Mouse (Mus musculus): ENCODE results near the gene Pnmt. TPM values are rescaled to one million over a fixed set of nuclear protein-coding genes. Genes with fewer than 3 reads are reported as not detected.

Gene Pnmt
- polyA plus RNA-seq, 1 experiment from 2014 or later = not detected

- peaks cover 31% of the 10 kb centered on the region for H3K4me1 ChIP-seq
- 83% methylated on average over 10 of the region's 10 CpGs for WGBS
- no peak overlapping the region for H3K4me3 ChIP-seq
These were observed 20.0 kb upstream of the Pnmt start for GRCm38 (mm10) chr11:98366290-98366689.

GRCm38 (mm10) chr11:98367171-98367862, 18.9 kb upstream of the Pnmt start:
- 90% methylated on average over 10 of the region's 10 CpGs for WGBS
- Histone ChIP-seq H3K27ac (no peak overlapping the region), H3K4me1 (peaks cover 32% of the 10 kb centered on the region), H3K4me3 (no peak overlapping the region), H3K9me3 (no peaks in the 10 kb centered on the region), H3K36me3 (replicated peaks) (no peaks in the 10 kb centered on the region; the same call in 1 of the 2 replicates), H3K27me3 (ENCODE audit: poor library complexity, severe bottlenecking) (no peaks in the 10 kb centered on the region)
- no peak for DNase-seq (ENCODE audit: extremely low spot score, low spot score)

More at GRCm38 (mm10) chr11:98366290-98366689, 20.0 kb upstream of the Pnmt start:
- H3K9me3 ChIP-seq = no peaks in the 10 kb centered on the region
- H3K27me3 ChIP-seq (ENCODE audit: poor library complexity, severe bottlenecking) = no peaks in the 10 kb centered on the region
- DNase-seq (ENCODE audit: extremely low spot score, low spot score) = no peak
- H3K27ac ChIP-seq = no peak overlapping the region
- no peaks in the 10 kb centered on the region; the same call in 1 of the 2 replicates for H3K36me3 ChIP-seq (replicated peaks)

- 90% methylated on average over 7 of the region's 7 CpGs for WGBS
- peaks cover 3% of the 10 kb centered on the region; the same call in 1 of the 2 replicates for H3K36me3 ChIP-seq (replicated peaks)
- DNase-seq (ENCODE audit: extremely low spot score, low spot score) = no peak
- H3K4me3 ChIP-seq = no peak overlapping the region
- peaks cover 36% of the 10 kb centered on the region for H3K4me1 ChIP-seq
- H3K9me3 ChIP-seq = no peaks in the 10 kb centered on the region
- H3K27ac ChIP-seq = no peak overlapping the region
- no peaks in the 10 kb centered on the region for H3K27me3 ChIP-seq (ENCODE audit: poor library complexity, severe bottlenecking)
These were observed 18.4 kb upstream of the Pnmt start for GRCm38 (mm10) chr11:98367863-98368186.

- H3K27ac ChIP-seq = no peak overlapping the region
- H3K4me3 ChIP-seq = no peak overlapping the region
- H3K27me3 ChIP-seq (ENCODE audit: poor library complexity, severe bottlenecking) = no peaks in the 10 kb centered on the region
- no peaks in the 10 kb centered on the region for H3K9me3 ChIP-seq
- WGBS = 80% methylated on average over 6 of the region's 6 CpGs
- H3K4me1 ChIP-seq = peaks cover 32% of the 10 kb centered on the region
- H3K36me3 ChIP-seq (replicated peaks) = peaks cover 11% of the 10 kb centered on the region
- DNase-seq (ENCODE audit: extremely low spot score, low spot score) = no peak
These were observed 16.9 kb upstream of the Pnmt start for GRCm38 (mm10) chr11:98369337-98369736.

GRCm38 (mm10) chr11:98370588-98370987, 15.7 kb upstream of the Pnmt start:
- Histone ChIP-seq H3K4me3 (no peak overlapping the region), H3K27ac (peak overlapping the region; percentile 87), H3K4me1 (peaks cover 32% of the 10 kb centered on the region), H3K9me3 (no peaks in the 10 kb centered on the region), H3K27me3 (ENCODE audit: poor library complexity, severe bottlenecking) (no peaks in the 10 kb centered on the region), H3K36me3 (replicated peaks) (peaks cover 24% of the 10 kb centered on the region)
- no peak for DNase-seq (ENCODE audit: extremely low spot score, low spot score)
- WGBS = 71% methylated on average over 2 of the region's 2 CpGs

GRCm38 (mm10) chr11:98371556-98372240, 14.6 kb upstream of the Pnmt start:
- H3K4me3 ChIP-seq = peak overlapping the region; percentile 39
- WGBS = 26% methylated on average over 10 of the region's 10 CpGs
- H3K36me3 ChIP-seq (replicated peaks) = peaks cover 35% of the 10 kb centered on the region
- DNase-seq (ENCODE audit: extremely low spot score, low spot score) = peak; percentile 69
- H3K9me3 ChIP-seq = no peaks in the 10 kb centered on the region
- H3K27me3 ChIP-seq (ENCODE audit: poor library complexity, severe bottlenecking) = no peaks in the 10 kb centered on the region
- peak overlapping the region; percentile 87 for H3K27ac ChIP-seq
- peaks cover 32% of the 10 kb centered on the region for H3K4me1 ChIP-seq

GRCm38 (mm10) chr11:98372406-98372805, 13.8 kb upstream of the Pnmt start:
- Histone ChIP-seq H3K4me3 (peak overlapping the region; percentile 39), H3K4me1 (peaks cover 32% of the 10 kb centered on the region), H3K9me3 (no peaks in the 10 kb centered on the region), H3K27me3 (ENCODE audit: poor library complexity, severe bottlenecking) (no peaks in the 10 kb centered on the region), H3K27ac (peak overlapping the region; percentile 87), H3K36me3 (replicated peaks) (peaks cover 42% of the 10 kb centered on the region)
- WGBS = 11% methylated on average over 2 of the region's 2 CpGs
- peak; percentile 71 for DNase-seq (ENCODE audit: extremely low spot score, low spot score)

- Histone ChIP-seq H3K4me3 (no peak overlapping the region), H3K9me3 (no peaks in the 10 kb centered on the region), H3K36me3 (replicated peaks) (peaks cover 50% of the 10 kb centered on the region), H3K27ac (no peak overlapping the region), H3K27me3 (ENCODE audit: poor library complexity, severe bottlenecking) (no peaks in the 10 kb centered on the region), H3K4me1 (peaks cover 32% of the 10 kb centered on the region)
- DNase-seq (ENCODE audit: extremely low spot score, low spot score) = no peak
- 88% methylated on average over 6 of the region's 6 CpGs for WGBS
These were observed 13.0 kb upstream of the Pnmt start for GRCm38 (mm10) chr11:98373244-98373643.

GRCm38 (mm10) chr11:98374266-98374665, 12.0 kb upstream of the Pnmt start:
- Histone ChIP-seq H3K36me3 (replicated peaks) (peaks cover 61% of the 10 kb centered on the region), H3K9me3 (no peaks in the 10 kb centered on the region), H3K4me1 (peaks cover 32% of the 10 kb centered on the region), H3K27ac (no peak overlapping the region), H3K27me3 (ENCODE audit: poor library complexity, severe bottlenecking) (no peaks in the 10 kb centered on the region), H3K4me3 (no peak overlapping the region)
- no peak for DNase-seq (ENCODE audit: extremely low spot score, low spot score)
- WGBS = 87% methylated on average over 8 of the region's 8 CpGs

- Histone ChIP-seq H3K4me3 (no peak overlapping the region), H3K27me3 (ENCODE audit: poor library complexity, severe bottlenecking) (no peaks in the 10 kb centered on the region), H3K4me1 (peaks cover 12% of the 10 kb centered on the region), H3K36me3 (replicated peaks) (peaks cover 83% of the 10 kb centered on the region), H3K9me3 (no peaks in the 10 kb centered on the region), H3K27ac (no peak overlapping the region)
- no peak for DNase-seq (ENCODE audit: extremely low spot score, low spot score)
- 74% methylated on average over 5 of the region's 5 CpGs for WGBS
These were observed 9.5 kb upstream of the Pnmt start for GRCm38 (mm10) chr11:98376756-98377155.

GRCm38 (mm10) chr11:98377787-98378186, 8.5 kb upstream of the Pnmt start:
- Histone ChIP-seq H3K9me3 (no peaks in the 10 kb centered on the region), H3K27me3 (ENCODE audit: poor library complexity, severe bottlenecking) (no peaks in the 10 kb centered on the region), H3K4me3 (no peak overlapping the region), H3K4me1 (peaks cover 1% of the 10 kb centered on the region; the same call in 1 of the 2 replicates), H3K36me3 (replicated peaks) (peaks cover 82% of the 10 kb centered on the region), H3K27ac (no peak overlapping the region)
- DNase-seq (ENCODE audit: extremely low spot score, low spot score) = no peak
- WGBS = 90% methylated on average over 11 of the region's 11 CpGs

- Histone ChIP-seq H3K4me1 (peaks cover 13% of the 10 kb centered on the region), H3K27me3 (ENCODE audit: poor library complexity, severe bottlenecking) (peaks cover 14% of the 10 kb centered on the region), H3K27ac (no peak overlapping the region), H3K9me3 (no peaks in the 10 kb centered on the region), H3K4me3 (no peak overlapping the region), H3K36me3 (replicated peaks) (peaks cover 73% of the 10 kb centered on the region)
- WGBS = 90% methylated on average over 7 of the region's 7 CpGs
- DNase-seq (ENCODE audit: extremely low spot score, low spot score) = no peak
These were observed 6.9 kb upstream of the Pnmt start for GRCm38 (mm10) chr11:98379379-98379778.

GRCm38 (mm10) chr11:98380106-98380505, 6.1 kb upstream of the Pnmt start:
- no peaks in the 10 kb centered on the region for H3K9me3 ChIP-seq
- 84% methylated on average over 6 of the region's 6 CpGs for WGBS
- H3K4me1 ChIP-seq = peaks cover 16% of the 10 kb centered on the region
- H3K27me3 ChIP-seq (ENCODE audit: poor library complexity, severe bottlenecking) = peaks cover 21% of the 10 kb centered on the region
- H3K27ac ChIP-seq = no peak overlapping the region
- no peak overlapping the region for H3K4me3 ChIP-seq
- H3K36me3 ChIP-seq (replicated peaks) = peaks cover 66% of the 10 kb centered on the region
- no peak for DNase-seq (ENCODE audit: extremely low spot score, low spot score)

Measured in forebrain, embryonic 10.5 days (tissue).